Mouse (Mus musculus): Measurements from ENCODE around the gene Syt16.

Gene Syt16

DNA sequence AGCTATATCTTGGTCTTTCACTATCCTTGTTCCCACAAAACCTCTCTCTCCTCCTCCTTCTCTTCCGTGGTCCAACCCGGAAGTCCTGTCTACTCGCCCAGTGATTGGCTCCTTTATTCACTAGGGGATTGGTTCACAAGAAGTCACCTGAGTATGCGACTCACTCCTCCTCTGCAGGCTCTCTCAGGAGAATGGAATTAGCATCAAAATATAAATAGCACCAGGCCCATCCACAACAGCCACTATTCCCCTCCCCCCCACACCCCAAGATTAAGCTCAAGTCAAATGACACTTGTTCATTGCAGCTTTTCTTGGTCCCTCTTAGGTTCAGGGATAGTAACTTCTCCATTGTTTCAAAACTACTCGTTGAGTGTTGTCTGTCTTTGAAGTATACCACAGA lies 324.5 kb downstream of the Syt16 start:
- no peak for DNase-seq

Data from cerebellum, adult 9-11 months (tissue).